Mouse (Mus musculus) MEL (cell line): ENCODE results near the gene Edem2. TPM values are rescaled to one million over a fixed set of nuclear protein-coding genes. Genes with fewer than 3 reads are reported as not detected.

Source experiments
- DNase-seq: peaks from one replicate; pipeline ENCODE4 v3.0.0; 2011; ENCODE audit warnings: low read depth, low spot score
- H3K27ac ChIP-seq: 2 replicates; pipeline ENCODE4 v1.5.1; 2012; ENCODE audit warnings: low read depth, mild to moderate bottlenecking, control low read depth, low read length, moderate library complexity; ENCODE audit not compliant: control insufficient read depth
- H3K27me3 ChIP-seq, 2 experiments: fragments of 150-350 bp in 1 of 2; sonication (generic) in 1 of 2; 2 replicates each; pipeline ENCODE4 v1.6.1; 2012; ENCODE audit warnings: low read length in 2 of 2, mild to moderate bottlenecking in 2 of 2, improper control_type of control experiment in 1 of 2, moderate library complexity in 1 of 2; ENCODE audit not compliant: insufficient read depth in 2 of 2, control insufficient read depth in 1 of 2
- H3K36me3 ChIP-seq, 2 experiments: 2 replicates each; pipeline ENCODE4 v1.6.1; 2012 to 2014; ENCODE audit warnings: low read length in 2 of 2, improper control_type of control experiment in 1 of 2, inconsistent platforms in 1 of 2, mild to moderate bottlenecking in 1 of 2; ENCODE audit not compliant: insufficient read depth in 2 of 2, control insufficient read depth in 1 of 2
- H3K4me1 ChIP-seq, 2 experiments: fragments of 150-350 bp in 1 of 2; sonication (generic) in 1 of 2; 2 replicates each; pipeline ENCODE4 v1.6.1; 2012; ENCODE audit warnings: low read length in 2 of 2, improper control_type of control experiment in 1 of 2, mild to moderate bottlenecking in 1 of 2; ENCODE audit not compliant: insufficient read depth in 2 of 2, control insufficient read depth in 1 of 2
- H3K4me3 ChIP-seq, 2 experiments: fragments of 150-350 bp in 1 of 2; sonication (generic) in 1 of 2; 2 replicates each; pipeline ENCODE4 v1.5.1; 2012; ENCODE audit warnings: low read depth in 2 of 2, low read length in 2 of 2, mild to moderate bottlenecking in 2 of 2, moderate library complexity in 2 of 2, control low read depth in 1 of 2, improper control_type of control experiment in 1 of 2; ENCODE audit not compliant: control insufficient read depth in 1 of 2, insufficient read depth in 1 of 2
- H3K79me2 ChIP-seq: 2 replicates; pipeline ENCODE4 v1.6.1; 2012; ENCODE audit warnings: mild to moderate bottlenecking, low read length, moderate library complexity; ENCODE audit not compliant: control insufficient read depth, poor library complexity, insufficient read depth
- H3K9ac ChIP-seq: 2 replicates; pipeline ENCODE4 v1.6.1; 2012; ENCODE audit warnings: low read depth, mild to moderate bottlenecking, control low read depth, low read length, moderate library complexity; ENCODE audit not compliant: control insufficient read depth, poor library complexity, severe bottlenecking
- H3K9me3 ChIP-seq: fragments of 150-350 bp; sonication (generic); replicated peaks from 2 replicates; pipeline ENCODE4 v1.6.1; 2012; ENCODE audit warnings: mild to moderate bottlenecking, low read length, improper control_type of control experiment, moderate library complexity; ENCODE audit not compliant: insufficient read depth
- CHD1 ChIP-seq: IDR thresholded peaks from 2 replicates; pipeline ENCODE4 v1.6.1; 2012; ENCODE audit warnings: low read depth, mild to moderate bottlenecking, inconsistent platforms, low read length, improper control_type of control experiment
- CHD2 ChIP-seq: IDR thresholded peaks from 2 replicates; pipeline ENCODE4 v1.6.1; 2011; ENCODE audit warnings: low read length, improper control_type of control experiment
- EP300 ChIP-seq, 2 experiments: IDR thresholded peaks; 2 replicates each; pipeline ENCODE4 v1.6.1; 2011; ENCODE audit warnings: improper control_type of control experiment in 2 of 2, low read length in 2 of 2, low read depth in 1 of 2, mild to moderate bottlenecking in 1 of 2
- ETS1 ChIP-seq: IDR thresholded peaks from 2 replicates; pipeline ENCODE4 v1.6.1; 2012; ENCODE audit warnings: low read depth, mild to moderate bottlenecking, inconsistent platforms, low read length, improper control_type of control experiment, moderate library complexity
- GATA1 ChIP-seq: IDR thresholded peaks from 2 replicates; pipeline ENCODE4 v1.6.1; 2011; ENCODE audit warnings: low read depth, low read length, improper control_type of control experiment
- JUND ChIP-seq: IDR thresholded peaks from 2 replicates; pipeline ENCODE4 v1.6.1; 2011; ENCODE audit warnings: low read depth, mild to moderate bottlenecking, improper control_type of control experiment, low read length
- MAX ChIP-seq: IDR thresholded peaks from 2 replicates; pipeline ENCODE4 v1.6.1; 2011; ENCODE audit warnings: low read length, improper control_type of control experiment
- MYB ChIP-seq: IDR thresholded peaks from 2 replicates; pipeline ENCODE4 v1.6.1; 2011; ENCODE audit warnings: mild to moderate bottlenecking, low read depth, low read length, improper control_type of control experiment
- MYC ChIP-seq: IDR thresholded peaks from 2 replicates; pipeline ENCODE4 v1.6.1; 2011; ENCODE audit warnings: low read depth, mild to moderate bottlenecking, low read length, improper control_type of control experiment, moderate library complexity
- NELFE ChIP-seq: IDR thresholded peaks from 2 replicates; pipeline ENCODE4 v1.6.1; 2011; ENCODE audit warnings: low read depth, low read length, improper control_type of control experiment
- NRF1 ChIP-seq: IDR thresholded peaks from 2 replicates; pipeline ENCODE4 v1.6.1; 2014; ENCODE audit warnings: low read depth, mild to moderate bottlenecking, inconsistent platforms, low read length, improper control_type of control experiment, moderate library complexity; ENCODE audit not compliant: poor library complexity, insufficient read depth, severe bottlenecking
- POLR2AphosphoS2 ChIP-seq: IDR thresholded peaks from 2 replicates; pipeline ENCODE4 v1.6.1; 2011; ENCODE audit warnings: low read length, improper control_type of control experiment
- POLR2AphosphoS5 ChIP-seq: IDR thresholded peaks from 2 replicates; pipeline ENCODE4 v1.6.1; 2012; ENCODE audit warnings: low read depth, borderline replicate concordance, mild to moderate bottlenecking, inconsistent platforms, low read length, moderate library complexity, mixed read lengths
- TBP ChIP-seq: IDR thresholded peaks from 2 replicates; pipeline ENCODE4 v1.8.0; 2011; ENCODE audit warnings: low read depth, low read length, improper control_type of control experiment
- UBTF ChIP-seq: IDR thresholded peaks from 2 replicates; pipeline ENCODE4 v1.6.1; 2012; ENCODE audit warnings: low read depth, mild to moderate bottlenecking, inconsistent platforms, low read length, improper control_type of control experiment, moderate library complexity, borderline replicate concordance; ENCODE audit not compliant: insufficient read depth
- USF2 ChIP-seq, 2 experiments: IDR thresholded peaks; 2 replicates each; pipeline ENCODE4 v1.6.1; 2011 to 2012; ENCODE audit warnings: improper control_type of control experiment in 2 of 2, low read length in 2 of 2, borderline replicate concordance in 1 of 2, inconsistent platforms in 1 of 2, low read depth in 1 of 2, mild to moderate bottlenecking in 1 of 2; ENCODE audit not compliant: insufficient read depth in 1 of 2
- ZKSCAN1 ChIP-seq: IDR thresholded peaks from 2 replicates; pipeline ENCODE4 v1.6.1; 2012; ENCODE audit warnings: low read depth, mild to moderate bottlenecking, inconsistent platforms, low read length, improper control_type of control experiment, moderate library complexity
- ZNF384 ChIP-seq: IDR thresholded peaks from 2 replicates; pipeline ENCODE4 v1.6.1; 2012; ENCODE audit warnings: low read depth, mild to moderate bottlenecking, inconsistent platforms, low read length, improper control_type of control experiment
- polyA plus RNA-seq, 2 experiments: library from polyadenylated mRNA; stranded (reverse) in 1 of 2; unstranded in 1 of 2; fragments of >175 nt in 1 of 2; fragments of >200 nt in 1 of 2; gene quantifications; 2 replicates each; pipeline versions ENCODE4 v1.2.1 to v1.2.4; 2012; ENCODE audit warnings: low replicate concordance in 2 of 2, low read depth in 1 of 2; ENCODE audit not compliant: insufficient read length in 2 of 2, insufficient read depth in 1 of 2, missing spikeins in 1 of 2
- total RNA-seq: library from RNA; depleted of rRNA; stranded (reverse); fragments of 300-350 nt; gene quantifications from 2 replicates; pipeline ENCODE4 v1.2.3, GENCODE M21; 2012

Edem2 gene
- total and polyA plus RNA-seq, 3 experiments = 40.7 to 43.8 TPM; not detected in 1

DNA sequence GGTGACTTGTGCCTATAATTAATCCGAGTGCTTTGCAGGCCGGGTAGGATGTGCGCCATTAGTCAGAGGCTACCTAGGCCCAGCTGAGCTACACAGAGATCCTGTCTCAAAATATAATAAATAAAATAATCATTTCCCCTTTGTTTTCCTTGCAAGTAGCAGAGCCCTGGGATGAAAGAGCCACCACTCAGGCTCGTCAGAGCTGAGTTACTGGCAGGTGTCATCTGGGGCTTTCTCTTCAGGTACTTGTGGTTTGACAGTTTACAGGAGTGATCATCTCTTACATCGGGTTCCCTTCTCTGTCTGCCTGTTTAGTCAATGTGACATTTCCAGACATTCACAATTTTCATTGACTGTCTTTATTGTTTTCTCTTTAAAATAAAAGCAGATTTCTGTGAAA lies 42.7 kb downstream of the Edem2 start:
- H3K9me3 ChIP-seq = no peaks in the 10 kb centered on the region
- H3K27me3 ChIP-seq = no peaks in the 10 kb centered on the region
- H3K36me3 ChIP-seq = peaks cover 0 to 13% of the 10 kb centered on the region in 2 experiments
- no peak overlapping the region for H3K9ac ChIP-seq
- peaks cover 3 to 6% of the 10 kb centered on the region in 2 experiments; a peak in 2 of 4 replicates for H3K4me1 ChIP-seq
- peaks cover 25% of the 10 kb centered on the region for H3K79me2 ChIP-seq
- H3K27ac ChIP-seq = no peak overlapping the region
- no peak for DNase-seq
- TF ChIP-seq NELFE (no peak), CHD2 (no peak), EP300 (IDR thresholded peaks at IDR 0.05; ENCODE audit: low read depth in 1 of 2, low read length in 2 of 2) (no peak), MYB (no peak), USF2 (IDR thresholded peaks at IDR 0.05; ENCODE audit: borderline replicate concordance in 1 of 2, insufficient read depth in 1 of 2, low read depth in 1 of 2, low read length in 2 of 2) (no peak), JUND (no peak)
- TF ChIP-seq, all 39 proteins: peak for 0
- H3K4me3 ChIP-seq = no peak overlapping the region

DNA sequence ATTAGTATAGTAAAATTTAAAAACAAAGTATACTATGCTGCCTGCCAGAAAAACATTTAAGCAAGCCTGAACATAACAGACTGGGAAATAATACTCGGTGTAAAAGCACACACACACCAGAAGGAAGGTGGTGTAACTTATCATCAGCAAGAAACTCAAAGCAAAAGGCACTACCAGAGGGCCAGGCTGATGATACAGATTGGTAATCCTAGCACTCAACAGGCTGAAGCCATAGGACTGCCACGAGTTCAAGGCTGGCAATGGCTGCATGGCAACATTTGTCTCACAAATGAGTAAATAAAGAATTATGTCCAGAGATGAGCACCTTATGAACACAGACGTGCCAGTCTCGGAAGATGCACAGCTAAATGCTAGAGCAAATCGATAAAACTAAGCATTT lies 45.5 kb downstream of the Edem2 start:
- Histone ChIP-seq H3K79me2 (peaks cover 17% of the 10 kb centered on the region), H3K9ac (no peak overlapping the region), H3K27ac (no peak overlapping the region), H3K36me3 (peaks cover 0 to 7% of the 10 kb centered on the region in 2 experiments), H3K9me3 (no peaks in the 10 kb centered on the region), H3K4me3 (no peak overlapping the region), H3K27me3 (no peaks in the 10 kb centered on the region), H3K4me1 (peaks cover 0 to 3% of the 10 kb centered on the region in 2 experiments; a peak in 1 of 4 replicates)
- TF ChIP-seq EP300 (IDR thresholded peaks at IDR 0.05; ENCODE audit: low read depth in 1 of 2, low read length in 2 of 2) (no peak), TBP (no peak), UBTF (no peak), POLR2AphosphoS5 (no peak), NRF1 (no peak), MYB (no peak), POLR2AphosphoS2 (no peak), MYC (no peak), CHD1 (no peak), GATA1 (no peak)
- DNase-seq = no peak

DNA sequence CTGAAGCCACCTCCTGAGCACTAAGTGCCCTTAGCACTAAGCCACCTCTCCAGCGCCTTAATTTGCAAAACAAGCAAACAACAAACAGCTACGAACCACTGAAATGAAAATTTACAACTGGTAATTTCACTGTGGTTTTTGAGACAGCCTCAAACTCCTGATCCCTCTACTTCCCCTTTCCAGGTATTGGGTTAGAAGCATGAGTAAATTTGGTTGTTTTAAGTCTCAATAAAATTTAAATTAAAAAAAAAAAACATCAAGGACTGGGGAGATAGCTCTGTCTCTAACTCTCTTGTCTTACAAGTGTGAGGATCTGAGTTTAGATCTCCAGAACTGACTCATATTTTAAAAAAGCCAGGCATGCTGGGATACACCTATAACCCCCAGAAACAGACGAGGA lies 46.1 kb downstream of the Edem2 start:
- no peak overlapping the region for H3K4me3 ChIP-seq
- no peak overlapping the region for H3K27ac ChIP-seq
- DNase-seq = peak; percentile 63
- peaks cover 17% of the 10 kb centered on the region for H3K79me2 ChIP-seq
- H3K9me3 ChIP-seq = no peaks in the 10 kb centered on the region
- TF ChIP-seq ETS1 (no peak), MAX (no peak), ZKSCAN1 (no peak), MYC (no peak), ZNF384 (peak; percentile 85)
- no peaks in the 10 kb centered on the region for H3K27me3 ChIP-seq
- no peak overlapping the region for H3K9ac ChIP-seq
- H3K4me1 ChIP-seq = peaks cover 0 to 3% of the 10 kb centered on the region in 2 experiments; a peak in 1 of 4 replicates
- H3K36me3 ChIP-seq = peaks cover 0 to 7% of the 10 kb centered on the region in 2 experiments; a peak in 3 of 4 replicates
